ENCODE assay signal across 10 mouse cellular contexts in genomic region chr19:28299211-28299775, GRCm38 (mm10).
DNase-seq lines count a peak whose midpoint lies in the region; ATAC-seq and TF ChIP-seq lines count a peak whose summit lies in the region.
"Had no signal": no experiment of that assay in that cellular context is flagged by ENCODE, and none has a peak within 500 bp of the region (broad histone marks: within the 10 kb centered on the region; RNA-seq: fewer than 3 reads in every experiment).

No protein-coding gene starts in this region.

- H3K4me2 ChIP-seq in forebrain, embryonic 12.5 days, result no peak overlapping the region
- no peak overlapping the region for H3K4me2 ChIP-seq in forebrain, embryonic 11.5 days (ENCODE audit: low read depth, low read length, severe bottlenecking)
- H3K4me2 ChIP-seq in lung, postnatal 0 days (replicated peaks; ENCODE audit: low read depth, low read length), result no peak overlapping the region
- H3K4me2 ChIP-seq in forebrain, embryonic 14.5 days (ENCODE audit: low read length), result no peak overlapping the region
- H3K4me2 ChIP-seq in stomach, postnatal 0 days (replicated peaks; ENCODE audit: low read depth), result no peak overlapping the region
- no peak overlapping the region for H3K4me2 ChIP-seq in midbrain, embryonic 14.5 days (ENCODE audit: low read length)
- H3K4me2 ChIP-seq: liver, embryonic 15.5 days had no signal

- H3K4me3 ChIP-seq in forebrain, embryonic 12.5 days (replicated peaks), result no peak overlapping the region
- no peak overlapping the region for H3K4me3 ChIP-seq in forebrain, embryonic 11.5 days (ENCODE audit: low read depth, low read length)
- H3K4me3 ChIP-seq in lung, postnatal 0 days (ENCODE audit: low read depth, low read length), result no peak overlapping the region
- no peak overlapping the region for H3K4me3 ChIP-seq in forebrain, embryonic 14.5 days (ENCODE audit: low read depth, low read length)
- H3K4me3 ChIP-seq in stomach, postnatal 0 days (ENCODE audit: low read depth, low read length), result no peak overlapping the region
- H3K4me3 ChIP-seq in midbrain, embryonic 14.5 days (replicated peaks; ENCODE audit: low read depth, low read length), result no peak overlapping the region
- H3K4me3 ChIP-seq: liver, embryonic 15.5 days had no signal

- H3K4me1 ChIP-seq in forebrain, embryonic 12.5 days, result peaks cover 17% of the 10 kb centered on the region
- no peaks in the 10 kb centered on the region for H3K4me1 ChIP-seq in forebrain, embryonic 11.5 days (replicated peaks; ENCODE audit: control insufficient read depth, insufficient read depth, low read length)
- H3K4me1 ChIP-seq in lung, postnatal 0 days (ENCODE audit: insufficient read depth, low read depth, low read length), result no peaks in the 10 kb centered on the region
- peaks cover 9% of the 10 kb centered on the region; the same call in 1 of the 2 replicates for H3K4me1 ChIP-seq in forebrain, embryonic 14.5 days (ENCODE audit: control insufficient read depth, insufficient read depth, low read length)
- no peaks in the 10 kb centered on the region for H3K4me1 ChIP-seq in stomach, postnatal 0 days (replicated peaks; ENCODE audit: control insufficient read depth, insufficient read depth)
- peaks cover 9% of the 10 kb centered on the region; the same call in 1 of the 2 replicates for H3K4me1 ChIP-seq in midbrain, embryonic 14.5 days (ENCODE audit: control insufficient read depth, insufficient read depth, low read length)
- H3K4me1 ChIP-seq: liver, embryonic 15.5 days had no signal

- 0 out of 2 replicates have a peak, but pooled peaks cover 6% of the 10 kb centered on the region for H3K27me3 ChIP-seq in forebrain, embryonic 12.5 days
- no peaks in the 10 kb centered on the region for H3K27me3 ChIP-seq in forebrain, embryonic 11.5 days (ENCODE audit: control insufficient read depth, insufficient read depth, low read length)
- H3K27me3 ChIP-seq in lung, postnatal 0 days (replicated peaks; ENCODE audit: insufficient read depth, low read length), result no peaks in the 10 kb centered on the region
- no peaks in the 10 kb centered on the region for H3K27me3 ChIP-seq in forebrain, embryonic 14.5 days (replicated peaks; ENCODE audit: control insufficient read depth, insufficient read depth, low read length)
- H3K27me3 ChIP-seq in stomach, postnatal 0 days (ENCODE audit: control insufficient read depth, insufficient read depth, low read length), result no peaks in the 10 kb centered on the region
- no peaks in the 10 kb centered on the region for H3K27me3 ChIP-seq in midbrain, embryonic 14.5 days (ENCODE audit: control insufficient read depth, insufficient read depth, low read length)
- H3K27me3 ChIP-seq: liver, embryonic 15.5 days had no signal

- no peak for TF ChIP-seq CTCF in lung, postnatal 0 days (IDR thresholded peaks at IDR 0.05)
- TF ChIP-seq CTCF in stomach, postnatal 0 days (IDR thresholded peaks at IDR 0.05; ENCODE audit: low read depth), result no peak

- no peak for DNase-seq in forebrain, embryonic 11.5 days (ENCODE audit: low spot score)
- DNase-seq in lung, postnatal 0 days (ENCODE audit: low spot score), result peak; percentile 30
- DNase-seq in lung, postnatal 36 days, result no peak
- DNase-seq in forebrain, embryonic 14.5 days (ENCODE audit: low spot score), result no peak
- peak; percentile 15 for DNase-seq in stomach, postnatal 0 days (ENCODE audit: low spot score)
- no peak for DNase-seq in liver
- no peak for DNase-seq in midbrain, embryonic 14.5 days

- no peaks in the 10 kb centered on the region for H3K36me3 ChIP-seq in forebrain, embryonic 12.5 days (replicated peaks)
- no peaks in the 10 kb centered on the region for H3K36me3 ChIP-seq in forebrain, embryonic 11.5 days (ENCODE audit: control insufficient read depth, insufficient read depth, low read length)
- no peaks in the 10 kb centered on the region for H3K36me3 ChIP-seq in lung, postnatal 0 days (ENCODE audit: insufficient read depth, low read length)
- no peaks in the 10 kb centered on the region for H3K36me3 ChIP-seq in forebrain, embryonic 14.5 days (ENCODE audit: control insufficient read depth, insufficient read depth, low read length)
- no peaks in the 10 kb centered on the region for H3K36me3 ChIP-seq in stomach, postnatal 0 days (ENCODE audit: control insufficient read depth, insufficient read depth, low read length)
- no peaks in the 10 kb centered on the region for H3K36me3 ChIP-seq in midbrain, embryonic 14.5 days (ENCODE audit: control insufficient read depth, insufficient read depth, low read length)
- H3K36me3 ChIP-seq: liver, embryonic 15.5 days had no signal

- H3K9me3 ChIP-seq in forebrain, embryonic 12.5 days, result no peaks in the 10 kb centered on the region
- no peaks in the 10 kb centered on the region for H3K9me3 ChIP-seq in forebrain, embryonic 11.5 days (ENCODE audit: control insufficient read depth, low read length)
- H3K9me3 ChIP-seq in lung, postnatal 0 days (ENCODE audit: low read length), result no peaks in the 10 kb centered on the region
- H3K9me3 ChIP-seq in forebrain, embryonic 14.5 days (replicated peaks; ENCODE audit: control insufficient read depth, low read length), result no peaks in the 10 kb centered on the region
- no peaks in the 10 kb centered on the region for H3K9me3 ChIP-seq in stomach, postnatal 0 days (ENCODE audit: control insufficient read depth, low read length)
- no peaks in the 10 kb centered on the region for H3K9me3 ChIP-seq in midbrain, embryonic 14.5 days (ENCODE audit: control insufficient read depth, low read length)
- H3K9me3 ChIP-seq: liver, embryonic 15.5 days had no signal

- TF ChIP-seq EP300 in lung, postnatal 0 days (IDR thresholded peaks at IDR 0.05), result no peak
- TF ChIP-seq EP300 in stomach, postnatal 0 days (optimal IDR thresholded peaks at IDR 0.05), result no peak

- WGBS in forebrain, embryonic 12.5 days, result 74% methylated on average over 11 of the region's 11 CpGs
- 76% methylated on average over 11 of the region's 11 CpGs for WGBS in forebrain, embryonic 11.5 days
- 35% methylated on average over 11 of the region's 11 CpGs for WGBS in lung, postnatal 0 days
- WGBS in forebrain, embryonic 14.5 days, result 64% methylated on average over 11 of the region's 11 CpGs
- WGBS in stomach, postnatal 0 days, result 43% methylated on average over 11 of the region's 11 CpGs
- WGBS in midbrain, embryonic 14.5 days, result 84% methylated on average over 11 of the region's 11 CpGs

- no peak for ATAC-seq in forebrain, embryonic 12.5 days (ENCODE audit: low FRiP score)
- no peak for ATAC-seq in forebrain, embryonic 11.5 days (replicated peaks; ENCODE audit: low FRiP score)
- ATAC-seq in lung, postnatal 0 days, result peak; percentile 49
- no peak for ATAC-seq in forebrain, embryonic 14.5 days
- ATAC-seq in stomach, postnatal 0 days (ENCODE audit: low FRiP score, low TSS enrichment), result 0 out of 2 replicates have a peak, but pooled peaks have one; percentile 40
- no peak for ATAC-seq in midbrain, embryonic 14.5 days (ENCODE audit: low FRiP score, low TSS enrichment)
- ATAC-seq: activated CD4-positive, CD25-positive, alpha-beta regulatory T cell, adult 4 months had no signal

- H3K9ac ChIP-seq in forebrain, embryonic 12.5 days, result no peak overlapping the region
- H3K9ac ChIP-seq in forebrain, embryonic 11.5 days (ENCODE audit: low read length), result no peak overlapping the region
- H3K9ac ChIP-seq in lung, postnatal 0 days (replicated peaks; ENCODE audit: low read depth), result no peak overlapping the region
- no peak overlapping the region for H3K9ac ChIP-seq in forebrain, embryonic 14.5 days (ENCODE audit: low read length)
- H3K9ac ChIP-seq in stomach, postnatal 0 days (ENCODE audit: low read length), result no peak overlapping the region
- H3K9ac ChIP-seq in midbrain, embryonic 14.5 days (replicated peaks; ENCODE audit: low read length), result no peak overlapping the region
- H3K9ac ChIP-seq: liver, embryonic 15.5 days had no signal

- peak overlapping the region; percentile 65; the same call in 1 of the 2 replicates for H3K27ac ChIP-seq in forebrain, embryonic 12.5 days
- H3K27ac ChIP-seq in forebrain, embryonic 11.5 days (ENCODE audit: low read depth, low read length), result no peak overlapping the region
- no peak overlapping the region for H3K27ac ChIP-seq in lung, postnatal 0 days (ENCODE audit: low read length)
- H3K27ac ChIP-seq in forebrain, embryonic 14.5 days (ENCODE audit: low read depth, low read length), result peak overlapping the region; percentile 40
- H3K27ac ChIP-seq in stomach, postnatal 0 days (replicated peaks), result no peak overlapping the region
- H3K27ac ChIP-seq in midbrain, embryonic 14.5 days (replicated peaks; ENCODE audit: low read depth, low read length), result no peak overlapping the region
- H3K27ac ChIP-seq: liver, embryonic 15.5 days had no signal

Comparison
In these comparisons a context has a peak if more than half of its experiments do, and no peak if none do; other contexts are left out.
1. H3K27ac ChIP-seq: peak in forebrain, embryonic 12.5 days (single experiment) and forebrain, embryonic 14.5 days (single experiment); none in forebrain, embryonic 11.5 days (single experiment), lung, postnatal 0 days (single experiment), stomach, postnatal 0 days (single experiment) and midbrain, embryonic 14.5 days (single experiment).
2. DNase-seq: peak in lung, postnatal 0 days (single experiment) and stomach, postnatal 0 days (single experiment); none in forebrain, embryonic 11.5 days (single experiment), lung, postnatal 36 days (single experiment), forebrain, embryonic 14.5 days (single experiment), liver (single experiment) and midbrain, embryonic 14.5 days (single experiment).
3. ATAC-seq: peak in lung, postnatal 0 days (single experiment) and stomach, postnatal 0 days (single experiment); none in forebrain, embryonic 12.5 days (single experiment), forebrain, embryonic 11.5 days (single experiment), forebrain, embryonic 14.5 days (single experiment) and midbrain, embryonic 14.5 days (single experiment).